Mouse (Mus musculus) intestine, embryonic 15.5 days (tissue): ENCODE measurements around the gene Nek6. TPM values are rescaled to one million over a fixed set of nuclear protein-coding genes. Genes with fewer than 3 reads are reported as not detected.

ENCODE experiments used
- ATAC-seq: fragments of 200-750 bp; cut with Nextera tagmentation; 2 replicates; pipeline ENCODE4 v1.8.0; 2017; ENCODE audit warnings: moderate TSS enrichment, moderate library complexity
- H3K27ac ChIP-seq: fragments of 300-500 bp; sonication (generic); 2 replicates; pipeline ENCODE4 v1.5.1; 2015; ENCODE audit warnings: mild to moderate bottlenecking, inconsistent platforms
- H3K27me3 ChIP-seq: fragments of 300-500 bp; sonication (generic); replicated peaks from 2 replicates; pipeline ENCODE4 v1.6.1; 2015; ENCODE audit warnings: inconsistent platforms
- H3K36me3 ChIP-seq: fragments of 300-500 bp; sonication (generic); 2 replicates; pipeline ENCODE4 v1.6.1; 2015; ENCODE audit warnings: inconsistent platforms
- H3K4me1 ChIP-seq: fragments of 300-500 bp; sonication (generic); replicated peaks from 2 replicates; pipeline ENCODE4 v1.6.1; 2015; ENCODE audit warnings: inconsistent platforms
- H3K4me2 ChIP-seq: fragments of 300-500 bp; sonication (generic); replicated peaks from 2 replicates; pipeline ENCODE4 v1.6.1; 2015; ENCODE audit warnings: mild to moderate bottlenecking, inconsistent platforms
- H3K4me3 ChIP-seq: fragments of 300-500 bp; sonication (generic); replicated peaks from 2 replicates; pipeline ENCODE4 v1.5.1; 2015; ENCODE audit warnings: inconsistent platforms
- H3K9ac ChIP-seq: fragments of 300-500 bp; sonication (generic); 2 replicates; pipeline ENCODE4 v1.6.1; 2015; ENCODE audit warnings: inconsistent platforms
- H3K9me3 ChIP-seq: fragments of 300-500 bp; sonication (generic); 2 replicates; pipeline ENCODE4 v1.6.1; 2016; ENCODE audit warnings: inconsistent platforms
- WGBS: fragments of 180-500 bp; shearing (Covaris S2); methylation state at CpG from one replicate; pipeline ENCODE4 v1.1.7; 2015; 5-methylcytosine and 5-hydroxymethylcytosine counted together
- polyA plus RNA-seq: library from polyadenylated mRNA; unstranded; fragments of >200 nt; fragmentation: Nextera tagmentation; extraction: Ambion mirVana; gene quantifications from 2 replicates; pipeline ENCODE4 v1.2.1, GENCODE M21; 2015

The Nek6 gene
- polyA plus RNA-seq, 1 experiment from 2014 or later = 102 TPM

DNA sequence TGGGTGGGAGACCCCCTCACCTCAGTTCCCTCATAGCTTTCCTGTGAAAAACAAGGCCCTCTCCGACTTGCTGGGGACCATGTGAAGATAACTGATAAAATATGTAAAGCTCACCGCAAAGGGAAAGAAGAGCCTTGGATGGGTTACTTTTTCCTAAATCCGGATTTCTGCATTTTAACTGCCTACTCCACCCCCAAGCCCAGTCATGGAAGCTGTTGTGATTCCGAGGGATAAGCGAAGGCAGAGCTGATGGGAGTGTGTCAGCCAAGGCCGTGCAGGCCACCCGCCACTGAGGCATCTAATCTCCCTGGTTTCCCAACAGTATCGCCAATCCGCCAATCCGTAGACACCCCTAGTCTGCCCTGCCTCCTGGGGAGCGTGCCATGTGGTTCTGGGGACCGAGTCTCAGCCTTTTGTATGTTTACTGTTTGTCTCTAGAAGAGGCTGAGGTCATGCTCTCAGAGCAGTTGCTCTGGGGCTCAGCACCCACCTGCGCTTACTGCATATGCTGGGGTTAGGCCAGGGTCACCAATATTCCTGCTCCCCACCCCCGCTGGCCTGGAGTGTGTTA lies 18.2 kb downstream of the Nek6 start:
- H3K9me3 ChIP-seq = no peaks in the 10 kb centered on the region
- peaks cover 46% of the 10 kb centered on the region for H3K4me1 ChIP-seq
- H3K4me3 ChIP-seq = no peak overlapping the region
- ATAC-seq = no peak
- no peak overlapping the region for H3K4me2 ChIP-seq
- H3K27me3 ChIP-seq = no peaks in the 10 kb centered on the region
- 72% methylated on average over 14 of the region's 14 CpGs for WGBS
- H3K27ac ChIP-seq = peak overlapping the region; percentile 84; the same call in 1 of the 2 replicates
- no peak overlapping the region for H3K9ac ChIP-seq
- H3K36me3 ChIP-seq = peaks cover 2% of the 10 kb centered on the region; the same call in 1 of the 2 replicates

DNA sequence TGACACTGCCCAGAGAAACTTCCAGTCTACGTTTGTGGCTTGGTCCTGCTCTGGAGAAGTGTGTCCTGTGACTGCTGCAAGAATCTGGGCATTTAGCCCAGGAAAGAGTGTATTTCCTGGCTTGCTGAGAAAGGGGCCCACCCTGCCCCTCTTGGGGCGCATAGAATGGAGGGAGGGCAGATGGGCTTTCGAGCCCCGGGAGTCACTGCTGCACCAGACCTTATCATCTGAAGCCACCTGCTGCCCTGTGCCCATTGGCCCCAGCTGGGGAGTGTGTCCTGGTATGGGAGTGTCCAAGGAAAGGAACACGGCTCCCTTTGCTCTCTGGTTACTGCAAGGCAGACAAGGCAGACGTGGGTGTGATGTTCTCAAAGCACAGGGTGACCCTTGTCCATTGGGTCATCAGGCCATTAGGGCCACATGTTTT lies 19.5 kb downstream of the Nek6 start:
- peak overlapping the region; percentile 33 for H3K4me2 ChIP-seq

DNA sequence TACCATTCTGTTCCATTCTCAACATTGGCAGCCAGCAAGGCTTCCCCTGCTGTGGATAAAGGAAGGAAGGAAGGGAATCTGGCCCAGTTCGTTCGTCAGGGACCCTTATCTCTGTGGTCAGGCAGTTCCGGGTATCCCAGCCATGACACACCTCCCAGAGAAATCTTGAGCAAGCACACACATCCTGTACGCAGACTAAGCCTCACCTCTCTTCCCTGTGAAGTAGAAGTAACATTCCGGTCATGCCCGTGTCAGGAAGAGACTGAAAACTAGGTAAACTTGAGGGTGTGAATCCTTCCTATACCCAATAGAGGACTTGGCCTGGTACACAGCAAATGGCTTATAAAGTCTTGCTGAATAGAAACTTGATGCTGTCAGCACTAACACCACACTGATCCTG lies 21.9 kb downstream of the Nek6 start:
- H3K4me2 ChIP-seq = no peak overlapping the region; the same call in 1 of the 2 replicates
- no peak overlapping the region for H3K4me3 ChIP-seq
- no peaks in the 10 kb centered on the region for H3K36me3 ChIP-seq
- peak; percentile 27; the same call in 1 of the 2 replicates for ATAC-seq
- H3K4me1 ChIP-seq = peaks cover 77% of the 10 kb centered on the region
- H3K27me3 ChIP-seq = no peaks in the 10 kb centered on the region
- WGBS = 28% methylated on average over 6 of the region's 6 CpGs
- H3K27ac ChIP-seq = peak overlapping the region; percentile 57
- no peak overlapping the region for H3K9ac ChIP-seq
- H3K9me3 ChIP-seq = no peaks in the 10 kb centered on the region

More for the DNA sequence above, 19.5 kb downstream of the Nek6 start:
- Histone ChIP-seq H3K4me1 (peaks cover 59% of the 10 kb centered on the region), H3K9me3 (no peaks in the 10 kb centered on the region), H3K9ac (peak overlapping the region; percentile 1; the same call in 1 of the 2 replicates), H3K27me3 (no peaks in the 10 kb centered on the region), H3K27ac (peak overlapping the region; percentile 84), H3K36me3 (no peaks in the 10 kb centered on the region), H3K4me3 (no peak overlapping the region)
- 16% methylated on average over 6 of the region's 6 CpGs for WGBS
- ATAC-seq = peak; percentile 92

DNA sequence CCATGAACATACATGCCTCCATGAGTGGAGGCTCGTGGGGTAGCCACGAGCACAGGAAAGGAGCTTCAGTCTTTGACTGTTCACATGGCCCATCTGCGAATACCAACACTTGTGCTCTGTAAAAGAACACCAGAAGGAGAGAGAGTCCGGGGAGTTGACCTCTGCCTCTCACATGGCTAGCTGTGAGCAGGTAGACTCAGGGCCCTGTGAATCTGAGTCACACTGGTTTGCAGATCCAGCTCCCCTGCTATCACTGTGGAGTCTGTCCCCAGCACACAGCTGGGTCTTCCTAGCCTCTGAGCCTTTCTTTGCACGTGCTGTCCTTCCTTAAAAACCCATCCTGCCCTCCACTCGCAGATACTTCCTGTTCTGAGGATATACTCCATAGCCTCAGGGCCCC lies 22.3 kb downstream of the Nek6 start:
- WGBS = 61% methylated on average over 6 of the region's 6 CpGs
- no peak for ATAC-seq
- H3K4me1 ChIP-seq = peaks cover 77% of the 10 kb centered on the region
- peak overlapping the region; percentile 57 for H3K27ac ChIP-seq
- no peaks in the 10 kb centered on the region for H3K9me3 ChIP-seq
- H3K36me3 ChIP-seq = no peaks in the 10 kb centered on the region
- no peaks in the 10 kb centered on the region for H3K27me3 ChIP-seq
- no peak overlapping the region for H3K4me2 ChIP-seq
- H3K9ac ChIP-seq = no peak overlapping the region
- no peak overlapping the region for H3K4me3 ChIP-seq

DNA sequence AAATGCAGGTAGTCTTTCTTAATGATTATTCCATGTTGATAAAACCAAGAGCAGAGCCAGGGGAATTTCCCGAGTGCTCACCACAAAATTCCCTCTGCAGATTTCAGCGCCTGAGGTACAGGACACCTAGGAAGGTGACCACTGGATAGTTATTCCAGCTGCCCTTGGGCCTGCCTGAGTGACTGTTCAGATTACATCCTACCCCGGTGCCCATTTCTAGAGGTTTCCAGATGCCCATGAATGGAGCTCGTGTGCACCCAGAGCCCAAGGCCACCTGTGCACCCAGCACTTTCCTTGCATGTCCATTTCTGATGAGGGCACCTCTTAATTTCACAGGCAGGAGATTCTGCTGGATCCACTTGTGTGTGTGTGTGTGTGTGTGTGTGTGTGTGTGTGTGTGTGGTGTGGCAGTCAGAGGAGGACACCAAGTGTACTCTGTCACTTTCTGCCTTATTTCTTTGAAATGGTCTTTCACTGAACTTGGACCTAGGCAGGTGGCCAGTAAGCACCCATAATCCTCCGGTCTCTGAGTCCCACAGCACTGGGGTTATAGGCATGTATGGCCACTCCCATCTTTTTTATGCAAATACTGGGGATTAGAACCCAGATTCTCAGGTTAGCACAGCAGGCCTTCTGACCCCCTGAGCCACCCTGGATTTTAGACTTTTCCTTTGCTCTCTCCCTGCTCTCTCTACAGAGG lies 22.9 kb downstream of the Nek6 start:
- H3K4me1 ChIP-seq = peaks cover 72% of the 10 kb centered on the region
- H3K4me2 ChIP-seq = no peak overlapping the region
- WGBS = 90% methylated on average over 5 of the region's 5 CpGs
- H3K9me3 ChIP-seq = no peaks in the 10 kb centered on the region
- no peak overlapping the region for H3K27ac ChIP-seq
- no peak overlapping the region for H3K9ac ChIP-seq
- no peak for ATAC-seq
- H3K27me3 ChIP-seq = no peaks in the 10 kb centered on the region
- H3K4me3 ChIP-seq = no peak overlapping the region
- no peaks in the 10 kb centered on the region for H3K36me3 ChIP-seq

GRCm38 (mm10) chr2:38535051-38535450 lies 23.6 kb downstream of the Nek6 start:
- no peak for ATAC-seq
- H3K9me3 ChIP-seq = no peaks in the 10 kb centered on the region
- H3K4me2 ChIP-seq = no peak overlapping the region
- WGBS = 73% methylated on average over 8 of the region's 8 CpGs
- H3K27me3 ChIP-seq = no peaks in the 10 kb centered on the region
- H3K36me3 ChIP-seq = no peaks in the 10 kb centered on the region
- no peak overlapping the region for H3K9ac ChIP-seq
- no peak overlapping the region for H3K27ac ChIP-seq
- H3K4me1 ChIP-seq = peaks cover 70% of the 10 kb centered on the region
- no peak overlapping the region for H3K4me3 ChIP-seq

GRCm38 (mm10) chr2:38535521-38536220 lies 24.2 kb downstream of the Nek6 start:
- Histone ChIP-seq H3K27ac (0 out of 2 replicates have a peak overlapping the region, but pooled peaks have one; percentile 3), H3K4me2 (no peak overlapping the region), H3K9me3 (no peaks in the 10 kb centered on the region), H3K36me3 (no peaks in the 10 kb centered on the region), H3K4me1 (peaks cover 65% of the 10 kb centered on the region), H3K9ac (no peak overlapping the region), H3K27me3 (no peaks in the 10 kb centered on the region), H3K4me3 (no peak overlapping the region)
- 47% methylated on average over 14 of the region's 14 CpGs for WGBS
- ATAC-seq = no peak

DNA sequence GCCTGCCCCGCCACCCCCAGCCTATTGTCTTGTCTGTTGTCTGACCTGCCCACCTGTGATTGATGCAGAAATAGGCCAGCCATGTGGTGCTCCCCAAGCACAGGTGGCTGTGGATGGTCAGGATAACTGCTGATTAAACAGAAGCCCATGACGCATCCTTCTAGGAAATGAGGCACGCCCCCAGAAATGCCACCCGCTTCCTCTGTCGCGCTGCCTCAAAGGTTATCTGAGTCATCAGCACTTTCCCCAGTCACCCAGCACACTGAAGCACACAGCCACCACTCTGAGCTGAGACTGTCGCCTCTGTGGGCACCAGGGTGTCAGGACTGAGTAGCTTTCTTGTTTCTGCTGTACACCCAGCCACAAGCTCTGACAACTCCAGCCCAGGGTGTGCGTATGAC lies 24.9 kb downstream of the Nek6 start:
- no peak overlapping the region for H3K9ac ChIP-seq
- no peak overlapping the region for H3K27ac ChIP-seq
- no peaks in the 10 kb centered on the region for H3K27me3 ChIP-seq
- H3K9me3 ChIP-seq = no peaks in the 10 kb centered on the region
- H3K4me3 ChIP-seq = no peak overlapping the region
- peaks cover 61% of the 10 kb centered on the region for H3K4me1 ChIP-seq
- no peak overlapping the region for H3K4me2 ChIP-seq
- peak; percentile 46 for ATAC-seq
- 60% methylated on average over 8 of the region's 8 CpGs for WGBS
- no peaks in the 10 kb centered on the region for H3K36me3 ChIP-seq

DNA sequence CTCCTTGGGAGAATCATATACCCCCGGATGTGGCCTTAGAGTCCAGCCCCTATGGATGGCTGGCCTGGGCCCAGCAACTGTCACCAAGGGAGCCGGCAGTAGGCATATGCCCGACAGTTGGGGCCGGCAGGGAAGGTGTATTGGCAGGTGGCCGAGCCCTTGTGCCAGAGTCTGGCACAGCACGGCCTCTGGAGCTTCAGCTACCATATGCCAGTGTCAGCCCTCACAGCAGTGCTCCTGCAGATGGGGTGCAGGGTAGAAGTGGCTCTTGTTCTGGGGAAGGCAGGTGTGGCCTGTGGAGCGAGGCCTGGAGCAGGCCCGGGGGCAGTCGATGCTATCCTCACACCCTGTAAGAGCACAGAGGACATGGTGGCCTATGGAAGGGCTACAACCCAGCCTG lies 28.2 kb downstream of the Nek6 start:
- 90% methylated on average over 9 of the region's 9 CpGs for WGBS
- H3K9ac ChIP-seq = no peak overlapping the region
- no peak overlapping the region for H3K4me3 ChIP-seq
- no peaks in the 10 kb centered on the region for H3K9me3 ChIP-seq
- no peaks in the 10 kb centered on the region for H3K27me3 ChIP-seq
- H3K27ac ChIP-seq = no peak overlapping the region
- H3K4me2 ChIP-seq = no peak overlapping the region
- H3K4me1 ChIP-seq = peaks cover 52% of the 10 kb centered on the region
- ATAC-seq = no peak
- H3K36me3 ChIP-seq = no peaks in the 10 kb centered on the region

- Histone ChIP-seq H3K4me1 (peaks cover 51% of the 10 kb centered on the region), H3K36me3 (no peaks in the 10 kb centered on the region), H3K4me3 (no peak overlapping the region), H3K27me3 (no peaks in the 10 kb centered on the region), H3K27ac (no peak overlapping the region), H3K9me3 (no peaks in the 10 kb centered on the region), H3K4me2 (no peak overlapping the region), H3K9ac (no peak overlapping the region)
- WGBS = 83% methylated on average over 6 of the region's 6 CpGs
- ATAC-seq = no peak
Observed at GRCm38 (mm10) chr2:38540666-38541065, 29.2 kb downstream of the Nek6 start.

GRCm38 (mm10) chr2:38541101-38541500 lies 29.7 kb downstream of the Nek6 start:
- Histone ChIP-seq H3K27ac (no peak overlapping the region), H3K36me3 (no peaks in the 10 kb centered on the region), H3K9me3 (no peaks in the 10 kb centered on the region), H3K9ac (no peak overlapping the region), H3K27me3 (no peaks in the 10 kb centered on the region), H3K4me1 (peaks cover 51% of the 10 kb centered on the region), H3K4me2 (no peak overlapping the region), H3K4me3 (no peak overlapping the region)
- WGBS = 81% methylated on average over 3 of the region's 3 CpGs
- ATAC-seq = no peak

- Histone ChIP-seq H3K27me3 (no peaks in the 10 kb centered on the region), H3K36me3 (no peaks in the 10 kb centered on the region), H3K9me3 (no peaks in the 10 kb centered on the region), H3K4me1 (peaks cover 51% of the 10 kb centered on the region), H3K4me3 (no peak overlapping the region), H3K27ac (no peak overlapping the region), H3K9ac (no peak overlapping the region), H3K4me2 (no peak overlapping the region)
- WGBS = 78% methylated on average over 1 of the region's 1 CpGs
- ATAC-seq = no peak
Observed at GRCm38 (mm10) chr2:38541570-38541969, 30.1 kb downstream of the Nek6 start.
